Mouse (Mus musculus) bone marrow macrophage, adult 2 months (primary cell): ENCODE data around the gene C1qb.

Source experiments
- CTCF ChIP-seq: IDR thresholded peaks from 2 replicates; pipeline ENCODE4 v1.5.1; 2012; ENCODE audit warnings: low read depth, mild to moderate bottlenecking, low read length, moderate library complexity
- POLR2A ChIP-seq: IDR thresholded peaks from 2 replicates; pipeline ENCODE4 v1.6.1; 2012; ENCODE audit warnings: mild to moderate bottlenecking, low read depth, low read length, borderline replicate concordance

GRCm38 (mm10) chr4:136891115-136891514 lies 5.1 kb upstream of the C1qb start:
- no peak for TF ChIP-seq CTCF
- TF ChIP-seq POLR2A, result no peak
